Mouse (Mus musculus) right cerebral cortex, postnatal 14 days (tissue): Measurements from ENCODE around the gene Mvk.

Source experiments
- DNase-seq: peaks from one replicate; pipeline ENCODE4 v3.0.0; 2022

Gene Mvk

DNA sequence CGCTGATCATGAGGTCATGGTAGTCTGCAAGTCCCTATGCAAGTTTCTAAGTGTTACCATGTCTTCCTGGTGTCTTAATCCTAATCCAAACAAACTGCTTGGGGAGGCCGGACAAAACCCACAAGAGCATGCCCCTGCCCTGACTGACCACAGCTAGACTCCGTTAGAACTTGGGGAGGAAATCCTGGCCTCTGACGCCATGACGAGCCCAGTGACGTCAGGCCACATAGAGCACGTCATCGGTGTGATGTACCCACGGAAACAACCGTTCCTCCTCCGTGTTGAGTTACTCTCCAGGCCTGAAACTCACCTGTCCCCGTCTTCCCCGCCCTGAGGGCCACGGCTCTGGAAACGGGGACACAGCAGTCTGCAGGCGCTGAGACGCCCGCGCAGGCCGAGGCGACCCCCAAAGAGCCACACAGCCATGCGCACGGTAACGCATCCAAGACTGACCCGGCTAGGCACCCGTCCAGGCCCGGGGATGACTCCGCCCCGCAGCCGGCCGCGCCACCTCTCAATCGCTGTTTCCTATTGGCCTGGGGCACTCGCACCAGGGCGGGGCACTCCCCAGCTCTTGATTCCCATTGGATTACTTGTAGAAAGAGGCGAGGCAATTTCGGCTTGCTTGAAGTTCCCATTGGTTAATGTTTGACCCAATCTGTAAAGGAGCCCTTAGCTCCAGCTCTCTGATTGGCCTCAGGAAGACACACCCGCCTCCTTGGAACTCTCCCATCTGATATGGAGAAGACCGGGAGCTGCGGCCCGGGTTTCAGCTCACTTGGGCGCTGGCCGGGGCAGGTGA is at the start of gene Mvk, which contains the start of gene Mmab:
TSS of gene Mvk (plus strand) at position 704 of the 802 bp plus-strand sequence.
TSS of gene Mmab (minus strand) at position 495 of the 802 bp plus-strand sequence.
- DNase-seq, result peak; percentile 99

DNA sequence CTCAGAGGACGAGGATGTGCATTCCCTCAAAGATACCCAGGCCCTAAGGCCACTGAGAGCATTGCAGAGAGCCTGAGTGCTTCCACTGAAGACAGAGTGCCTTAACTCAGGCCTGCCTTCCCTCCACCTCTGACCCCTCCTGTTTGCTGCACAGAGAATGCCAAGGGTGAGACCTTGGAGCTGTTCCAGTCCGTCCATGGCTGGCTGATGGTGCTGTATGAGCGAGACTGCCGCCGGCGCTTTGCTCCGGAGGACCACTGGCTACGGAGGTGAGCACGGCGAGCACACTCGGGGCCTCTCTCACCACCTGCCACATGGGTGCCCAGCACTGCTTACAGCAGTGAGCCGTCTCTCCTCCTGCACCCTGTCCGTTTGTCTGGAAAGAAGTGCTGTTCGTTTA is 37.5 kb upstream of the Mvk start:
- DNase-seq, result no peak

DNA sequence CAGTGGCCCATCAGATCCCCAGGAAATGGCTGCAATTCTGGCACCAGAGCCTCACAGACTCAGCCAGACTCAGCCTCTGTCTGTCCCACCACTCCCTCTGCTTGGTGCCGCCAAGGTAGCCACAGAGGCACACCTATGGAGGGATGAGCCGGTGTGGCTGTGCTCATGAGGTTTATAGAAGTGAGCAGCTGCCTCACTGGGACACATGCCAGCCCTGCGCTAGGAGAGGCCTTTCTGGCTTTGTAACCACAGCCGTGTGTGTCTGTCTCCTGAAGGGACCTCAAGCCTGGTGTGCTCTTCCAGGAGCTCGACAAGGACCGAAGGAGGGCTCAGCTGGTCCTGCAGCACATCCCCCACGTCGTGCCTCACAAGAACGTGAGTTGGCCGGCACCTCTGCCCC is 36.8 kb upstream of the Mvk start:
- no peak for DNase-seq

DNA sequence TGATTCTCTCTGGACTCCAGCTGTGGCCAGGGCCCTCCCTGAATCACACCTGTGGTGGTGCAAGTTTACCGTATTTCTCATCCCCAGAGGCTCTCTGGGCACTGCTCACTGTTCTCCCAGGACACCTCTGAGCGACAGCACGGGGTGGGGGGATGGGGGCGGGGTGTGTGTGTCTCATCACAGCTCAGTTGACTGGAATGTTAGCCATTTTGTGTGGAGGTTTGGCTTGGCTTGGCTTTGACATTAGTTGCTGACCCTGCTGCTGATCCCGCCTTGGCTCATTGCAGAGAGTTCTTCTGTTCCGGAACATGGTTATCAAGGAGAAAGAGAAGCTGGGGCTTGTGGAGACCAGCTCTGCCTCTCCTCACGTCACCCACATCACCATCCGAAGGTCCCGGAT is 36.3 kb upstream of the Mvk start:
- no peak for DNase-seq

GRCm38 (mm10) chr5:114408846-114409245 is 35.2 kb upstream of the Mvk start:
- no peak for DNase-seq

- no peak for DNase-seq
These were observed 33.6 kb upstream of the Mvk start for GRCm38 (mm10) chr5:114410429-114410828.

DNA sequence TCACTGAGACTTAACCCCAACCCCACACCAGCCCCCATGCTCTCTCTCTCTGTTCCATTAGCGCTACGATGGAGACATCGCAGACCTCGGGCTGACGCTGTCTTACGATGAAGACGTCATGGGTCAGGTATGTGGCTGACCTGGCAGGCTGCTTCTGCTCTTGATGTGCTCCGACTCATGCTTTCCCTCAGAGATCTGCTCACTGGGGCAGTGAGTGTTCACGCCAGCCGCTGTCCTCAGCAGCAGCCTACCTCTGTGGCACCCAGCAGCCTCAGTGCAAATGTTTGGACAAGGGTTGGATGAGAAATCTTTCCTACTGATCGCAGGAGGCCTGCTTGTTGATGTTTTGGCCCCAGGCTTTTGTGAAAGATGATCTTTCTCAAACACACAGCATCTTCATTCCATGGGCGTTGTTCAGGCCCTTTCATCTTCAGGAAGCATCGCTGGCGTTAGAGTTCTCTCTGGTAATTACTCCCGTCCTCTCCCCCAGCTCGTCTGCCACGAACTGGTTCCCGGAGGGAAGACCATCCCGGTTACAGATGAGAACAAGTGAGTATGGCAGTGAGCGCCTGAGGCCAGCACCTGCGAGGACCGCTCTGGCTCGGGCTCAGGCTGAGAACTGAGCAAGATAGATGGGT is 31.6 kb upstream of the Mvk start:
- no peak for DNase-seq

- DNase-seq, result no peak
These were observed 30.9 kb upstream of the Mvk start for GRCm38 (mm10) chr5:114413067-114413735.

- no peak for DNase-seq
These were observed 28.5 kb upstream of the Mvk start for GRCm38 (mm10) chr5:114415606-114416005.

GRCm38 (mm10) chr5:114416855-114417254 is 27.2 kb upstream of the Mvk start:
- DNase-seq, result no peak

DNA sequence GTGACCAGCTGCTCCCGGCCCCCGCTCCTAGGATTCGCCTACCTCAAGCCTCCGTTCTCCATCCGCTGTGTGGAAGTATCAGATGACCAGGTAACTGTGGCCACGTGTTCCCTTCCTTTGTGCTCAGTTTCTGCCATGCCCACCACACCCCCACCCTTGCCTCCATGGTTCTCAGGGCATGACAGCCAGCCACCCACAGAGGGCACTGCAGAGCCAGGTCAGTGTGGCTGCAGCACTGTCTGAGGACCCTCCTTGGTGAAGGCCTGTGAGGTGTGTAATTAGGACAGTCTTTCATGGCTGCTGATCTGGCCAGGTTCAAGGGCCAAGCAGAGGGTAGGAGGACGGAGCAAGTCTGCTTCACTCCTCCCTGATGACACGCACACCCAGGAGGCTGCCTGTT is 25.5 kb upstream of the Mvk start:
- DNase-seq, result no peak

- DNase-seq, result no peak
These were observed 22.3 kb upstream of the Mvk start for GRCm38 (mm10) chr5:114421561-114422298.

DNA sequence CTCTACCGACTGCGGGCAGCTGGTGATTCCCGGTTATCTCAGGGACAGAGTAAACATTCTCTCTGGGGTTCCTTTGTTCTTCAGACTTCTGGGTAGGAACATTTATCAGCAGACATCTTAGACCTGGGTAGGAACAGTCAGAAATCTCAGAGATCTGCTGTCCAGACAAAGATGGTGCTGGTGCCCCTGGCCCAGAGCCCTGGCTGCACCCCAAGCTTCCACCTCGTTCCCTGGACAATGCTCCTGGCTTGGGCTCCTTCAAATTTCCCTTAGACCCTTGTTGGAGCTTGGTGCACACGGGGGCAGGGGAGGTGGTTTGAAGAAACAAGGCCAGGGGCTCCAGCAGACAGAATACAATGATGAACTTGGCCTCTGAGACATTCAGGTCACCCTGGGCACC is 21.5 kb upstream of the Mvk start:
- DNase-seq, result no peak

- no peak for DNase-seq
These were observed 20.1 kb upstream of the Mvk start for GRCm38 (mm10) chr5:114423961-114424360.

DNA sequence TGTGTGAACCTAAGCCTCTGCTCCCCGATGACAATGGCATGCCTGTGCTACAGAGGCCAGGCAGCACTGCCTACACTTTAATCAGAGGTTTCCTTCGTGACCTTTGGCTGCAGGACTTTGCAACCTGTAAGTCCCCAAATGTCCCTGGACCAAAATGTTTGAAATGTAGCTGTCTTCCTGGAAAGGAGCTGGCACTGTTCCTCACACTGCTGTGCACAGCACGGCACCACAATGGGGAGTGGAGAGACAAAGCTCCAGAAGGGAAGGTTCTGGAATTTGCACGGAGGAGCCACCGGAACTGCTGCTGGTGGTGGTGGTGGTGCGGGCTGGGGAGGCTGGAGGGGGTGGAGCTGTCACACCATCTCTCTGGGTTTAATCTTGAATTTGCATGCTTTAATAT is 17.3 kb upstream of the Mvk start:
- DNase-seq, result no peak

- no peak for DNase-seq
These were observed 15.4 kb upstream of the Mvk start for GRCm38 (mm10) chr5:114428621-114429020.

DNA sequence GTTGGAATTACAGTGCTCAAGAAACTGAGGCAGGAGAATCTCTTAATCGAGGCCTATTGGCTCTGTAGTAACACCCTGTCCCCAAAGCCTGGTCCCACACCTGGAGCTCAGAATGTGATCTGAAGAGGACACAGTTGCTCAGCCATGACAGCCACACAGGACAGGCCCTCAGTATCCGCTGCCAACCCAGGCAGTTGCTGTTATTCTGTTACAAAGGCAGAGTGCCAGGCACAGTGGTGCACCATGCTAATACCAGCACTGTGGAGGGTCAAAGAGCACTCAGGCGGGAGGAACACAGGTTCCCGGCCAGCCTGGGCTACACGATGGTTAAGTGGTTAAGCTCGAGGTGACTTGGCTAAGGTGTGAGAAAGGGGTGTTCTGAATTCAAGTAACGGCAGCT is 14.3 kb upstream of the Mvk start:
- no peak for DNase-seq

DNA sequence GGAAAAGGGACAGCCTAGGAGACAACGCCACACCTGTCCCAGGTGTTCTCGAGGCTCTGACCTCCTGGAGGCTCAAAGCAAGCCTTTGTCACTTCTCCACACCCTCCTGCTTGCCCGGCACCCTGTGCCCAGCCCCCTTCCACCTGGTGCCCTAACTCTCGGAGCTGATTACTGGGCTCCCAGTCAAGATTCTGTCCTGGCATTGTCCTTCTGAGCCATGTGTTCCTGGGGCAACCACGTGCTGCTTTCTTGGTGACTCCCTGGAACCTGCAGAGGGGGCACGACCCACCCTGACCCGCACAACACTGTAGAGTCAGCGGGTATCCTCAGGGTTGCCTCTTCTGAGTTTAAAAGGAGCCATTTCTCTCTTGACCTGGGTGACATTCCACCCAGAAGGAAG is 9.7 kb upstream of the Mvk start:
- no peak for DNase-seq

DNA sequence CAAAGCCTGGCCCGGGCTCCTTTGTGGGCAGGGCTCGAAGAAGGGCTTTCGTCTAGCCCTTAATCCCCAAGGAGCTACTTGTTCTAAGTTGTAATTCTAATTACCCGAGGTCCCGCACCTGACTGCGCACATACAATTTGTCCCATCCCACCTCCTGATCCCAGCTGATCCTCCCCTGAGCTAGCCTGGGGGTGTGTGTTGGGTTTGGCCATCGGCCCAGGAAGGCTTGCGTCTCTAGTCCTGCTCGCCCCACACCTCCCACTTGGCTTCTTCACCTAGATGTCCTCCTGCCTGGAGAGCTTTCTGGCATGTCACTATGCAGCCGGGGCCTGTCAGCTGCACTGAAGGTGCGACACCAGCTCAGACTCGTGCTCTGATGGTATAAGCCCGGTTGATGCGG is 8.5 kb upstream of the Mvk start:
- DNase-seq, result no peak

- DNase-seq, result no peak
These were observed 261 bp downstream of the Mvk start for GRCm38 (mm10) chr5:114444368-114444692.

DNA sequence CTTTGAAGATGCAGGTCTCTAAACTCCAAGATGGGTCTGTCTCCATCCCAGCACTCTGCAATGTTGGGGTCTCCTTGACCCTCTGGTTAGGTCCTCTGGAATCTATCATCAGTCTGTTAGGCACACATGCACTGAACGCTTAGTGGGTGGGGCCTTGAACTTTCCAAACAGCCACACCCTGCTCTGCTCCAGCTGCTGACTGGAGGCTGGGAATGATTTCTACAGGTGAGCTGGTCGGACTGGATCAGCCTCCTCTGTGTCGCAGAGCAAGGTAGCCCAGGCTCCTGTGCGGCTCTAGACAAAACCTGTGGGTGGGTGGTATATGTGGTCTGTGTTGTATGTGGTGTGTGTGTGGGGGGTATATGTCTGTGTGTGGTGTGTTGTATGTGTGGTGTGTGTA is 4.9 kb downstream of the Mvk start:
- DNase-seq, result no peak

DNA sequence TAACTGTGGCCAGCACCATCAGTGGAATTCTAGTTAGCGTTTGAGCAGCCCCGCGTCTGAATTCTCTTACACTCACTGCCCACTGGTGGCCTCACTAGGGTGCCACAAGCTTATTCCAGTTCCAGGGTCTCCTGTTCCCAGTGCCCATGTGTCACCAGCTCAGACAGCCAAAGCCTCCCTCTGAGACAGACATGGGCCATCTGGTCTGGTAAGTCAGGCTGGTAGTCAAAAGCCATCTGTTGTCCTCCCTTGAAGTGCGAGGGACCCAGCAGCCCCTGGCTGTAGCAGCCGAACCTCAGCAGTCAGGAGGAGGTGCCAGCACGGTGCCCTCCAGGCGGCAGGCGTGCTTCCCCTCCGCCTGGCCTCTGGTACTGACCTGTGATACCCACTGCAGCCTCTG is 12.2 kb downstream of the Mvk start:
- DNase-seq, result no peak

DNA sequence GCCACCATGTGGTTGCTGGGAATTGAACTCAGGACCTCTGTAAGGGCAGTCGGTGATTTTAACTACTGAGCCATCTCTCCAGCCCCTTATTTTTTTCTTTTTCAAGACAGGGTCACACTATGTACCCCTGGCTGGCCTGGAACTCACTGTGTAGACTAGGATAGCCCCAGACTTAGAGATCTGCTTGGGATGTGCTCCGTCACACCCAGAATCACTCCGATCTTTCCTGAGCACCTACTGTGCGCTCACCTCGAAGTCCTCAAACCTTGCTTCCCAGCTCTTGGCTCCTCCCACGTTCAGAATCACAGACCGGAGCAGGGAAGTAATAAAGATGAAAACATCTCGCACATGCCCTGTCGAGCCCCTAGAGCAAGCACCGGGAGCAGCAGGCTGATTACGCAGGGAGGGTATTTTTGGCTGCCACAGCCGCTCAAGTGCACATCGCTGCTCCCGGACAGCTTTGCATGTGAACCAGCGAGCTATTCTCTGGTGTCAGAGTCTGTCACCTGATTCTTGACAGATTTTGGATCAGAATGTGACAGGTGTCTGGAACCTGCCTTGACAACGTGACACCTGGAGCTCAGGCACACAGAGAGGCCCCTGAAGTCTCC is 13.0 kb downstream of the Mvk start:
- no peak for DNase-seq
